Mouse (Mus musculus) liver, embryonic 15.5 days (tissue): ENCODE data around the gene Rhoc. TPM values are rescaled to one million over a fixed set of nuclear protein-coding genes. Genes with fewer than 3 reads are reported as not detected.
"Not testable (repeated sequence)": the region's sequence is repeated elsewhere in the genome, so short reads cannot be mapped to it uniquely, and the experiment has no call there.

Experiments
- ATAC-seq: fragments of 200-750 bp; cut with Nextera tagmentation; 2 replicates; pipeline ENCODE4 v1.8.0; 2017; ENCODE audit warnings: moderate number of reproducible peaks, mild to moderate bottlenecking, moderate library complexity; ENCODE audit not compliant: insufficient read depth
- H3K27ac ChIP-seq: fragments of 300-500 bp; sonication (generic); replicated peaks from 2 replicates; pipeline ENCODE4 v1.5.1; 2015; ENCODE audit warnings: mild to moderate bottlenecking, inconsistent platforms
- H3K27me3 ChIP-seq: fragments of 300-500 bp; sonication (generic); 2 replicates; pipeline ENCODE4 v1.6.1; 2015; ENCODE audit warnings: mild to moderate bottlenecking, inconsistent platforms
- H3K36me3 ChIP-seq: fragments of 300-500 bp; sonication (generic); replicated peaks from 2 replicates; pipeline ENCODE4 v1.6.1; 2015; ENCODE audit warnings: moderate library complexity, mild to moderate bottlenecking, inconsistent platforms
- H3K4me1 ChIP-seq: fragments of 300-500 bp; sonication (generic); replicated peaks from 2 replicates; pipeline ENCODE4 v1.6.1; 2015; ENCODE audit warnings: inconsistent platforms
- H3K4me2 ChIP-seq: fragments of 300-500 bp; sonication (generic); 2 replicates; pipeline ENCODE4 v1.6.1; 2015; ENCODE audit warnings: moderate library complexity, mild to moderate bottlenecking, inconsistent platforms
- H3K4me3 ChIP-seq: fragments of 300-500 bp; sonication (generic); replicated peaks from 2 replicates; pipeline ENCODE4 v1.5.1; 2015; ENCODE audit warnings: mild to moderate bottlenecking, inconsistent platforms
- H3K9ac ChIP-seq: fragments of 300-500 bp; sonication (generic); 2 replicates; pipeline ENCODE4 v1.6.1; 2015; ENCODE audit warnings: moderate library complexity, mild to moderate bottlenecking, inconsistent platforms
- H3K9me3 ChIP-seq: fragments of 300-500 bp; sonication (generic); replicated peaks from 2 replicates; pipeline ENCODE4 v1.6.1; 2016; ENCODE audit warnings: inconsistent platforms
- WGBS: fragments of 180-500 bp; shearing (Covaris S2); methylation state at CpG from one replicate; pipeline ENCODE4 v1.1.7; 2015; ENCODE audit warnings: mixed read lengths; ENCODE audit not compliant: insufficient replicate concordance; 5-methylcytosine and 5-hydroxymethylcytosine counted together
- polyA plus RNA-seq: library from polyadenylated mRNA; unstranded; fragments of >200 nt; fragmentation: Nextera tagmentation; extraction: Ambion mirVana; gene quantifications from 2 replicates; pipeline ENCODE4 v1.2.1, GENCODE M21; 2015

Gene Rhoc
- 20.5 and 21.5 TPM in 2 replicates for polyA plus RNA-seq

DNA sequence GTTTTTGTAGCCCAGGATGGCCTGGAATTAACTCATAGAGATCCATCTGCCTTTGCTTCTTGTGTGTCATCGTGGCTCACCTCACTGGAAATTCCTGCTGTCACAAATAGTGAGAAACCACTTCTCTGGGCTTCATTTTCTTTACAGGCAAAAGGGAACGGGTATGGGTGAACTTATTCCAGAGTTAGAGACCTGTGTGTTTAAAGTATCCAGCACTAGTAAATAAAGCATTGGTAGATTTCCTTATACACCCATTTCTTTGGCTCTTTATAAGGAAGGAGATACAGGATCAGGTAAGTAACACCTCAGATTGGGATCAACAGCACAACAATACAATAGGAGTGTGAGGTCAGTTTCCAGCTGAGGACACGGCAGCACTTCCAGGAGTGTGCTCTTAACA, at the start of gene Rhoc:
Gene Rhoc (plus strand): TSS at position 301 of the 400 bp plus-strand sequence.
- Histone ChIP-seq H3K27me3 (peaks cover 76% of the 10 kb centered on the region), H3K4me2 (peak within 1 kb of the TSS; percentile 67), H3K9ac (peak within 1 kb of the TSS; percentile 43), H3K4me3 (peak within 1 kb of the TSS; percentile 58), H3K9me3 (no peaks in the 10 kb centered on the region), H3K4me1 (peaks cover 18% of the 10 kb centered on the region), H3K36me3 (no peaks in the 10 kb centered on the region), H3K27ac (0 out of 2 replicates have a peak within 1 kb of the TSS, but pooled peaks have one; percentile 19)
- no peak; the same call in 1 of the 2 replicates for ATAC-seq
- whole genome bisulfite sequencing, result 44% methylated on average over 3 of the region's 3 CpGs

DNA sequence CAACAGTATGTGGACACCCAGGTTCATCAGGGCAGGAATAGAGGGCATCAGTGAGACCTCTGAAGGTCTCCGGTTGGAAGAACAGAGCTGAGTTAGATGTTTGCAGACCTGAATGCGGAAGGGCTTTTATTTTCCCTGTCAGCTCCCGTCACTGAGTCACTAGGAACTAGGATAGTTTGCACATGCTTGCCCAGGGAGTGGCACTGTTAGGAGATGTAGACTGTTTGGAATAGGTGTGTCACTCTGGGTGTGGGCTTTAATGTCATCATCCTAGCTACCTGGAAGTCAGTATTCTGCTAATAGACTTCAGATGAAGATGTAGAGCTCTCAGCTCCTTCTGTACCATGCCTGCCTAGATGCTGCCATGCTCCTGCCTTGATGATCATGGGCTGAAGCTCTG, 46.2 kb upstream of the Rhoc start:
- H3K27me3 ChIP-seq, result no peaks in the 10 kb centered on the region
- H3K27ac ChIP-seq, result no peak overlapping the region
- no peak for ATAC-seq

DNA sequence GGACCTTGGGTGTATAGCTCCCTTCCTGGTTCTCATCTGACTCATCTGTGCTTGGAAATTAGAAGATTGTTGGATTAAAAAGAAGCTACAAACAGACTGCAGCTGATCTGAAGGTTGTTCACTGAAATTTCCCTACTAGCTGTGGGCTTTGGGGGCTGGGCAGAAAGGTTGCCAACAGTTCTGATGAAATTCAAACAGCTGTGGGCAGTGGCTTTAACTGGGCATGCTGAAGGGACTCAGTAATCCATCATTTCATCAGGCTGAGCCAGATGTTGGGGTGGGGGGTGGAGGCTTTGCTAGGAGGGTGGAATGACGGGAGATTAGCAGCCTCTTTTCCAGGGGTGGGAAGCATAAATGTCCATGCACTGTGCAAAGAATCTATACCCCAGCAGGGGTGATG, 45.0 kb upstream of the Rhoc start:
- WGBS, result 39% methylated on average over 1 of the region's 1 CpGs
- Histone ChIP-seq H3K27ac (no peak overlapping the region), H3K9ac (no peak overlapping the region), H3K4me2 (no peak overlapping the region), H3K4me1 (no peaks in the 10 kb centered on the region), H3K4me3 (no peak overlapping the region), H3K36me3 (no peaks in the 10 kb centered on the region), H3K9me3 (no peaks in the 10 kb centered on the region), H3K27me3 (no peaks in the 10 kb centered on the region)
- ATAC-seq, result no peak

More for the DNA sequence above, 46.2 kb upstream of the Rhoc start:
- H3K9ac ChIP-seq, result no peak overlapping the region
- H3K36me3 ChIP-seq, result no peaks in the 10 kb centered on the region
- no peak overlapping the region for H3K4me2 ChIP-seq
- H3K4me1 ChIP-seq, result no peaks in the 10 kb centered on the region
- H3K4me3 ChIP-seq, result no peak overlapping the region
- WGBS, result 61% methylated on average over 3 of the region's 3 CpGs
- no peaks in the 10 kb centered on the region for H3K9me3 ChIP-seq

DNA sequence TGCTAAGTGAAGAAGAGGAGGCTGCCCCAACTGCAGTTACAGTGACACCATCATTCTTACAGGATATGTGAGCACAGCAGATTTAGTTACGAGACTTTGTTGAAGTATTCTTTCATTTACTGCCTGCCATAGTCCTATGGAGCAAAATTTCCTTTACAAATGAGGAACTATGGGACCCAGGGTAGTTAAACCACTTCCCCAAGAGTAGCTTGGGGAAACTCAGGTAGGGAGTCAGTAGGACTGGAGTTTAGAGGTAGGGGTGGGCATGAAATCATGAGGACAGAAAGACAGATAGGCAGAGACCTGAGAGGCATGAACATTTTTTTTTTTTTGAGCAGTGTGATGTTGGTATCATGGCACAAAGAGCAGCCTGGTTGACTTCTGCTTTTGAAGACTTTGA, 44.3 kb upstream of the Rhoc start:
- ATAC-seq, result no peak
- Histone ChIP-seq H3K36me3 (no peaks in the 10 kb centered on the region), H3K27ac (no peak overlapping the region), H3K9ac (no peak overlapping the region), H3K4me1 (no peaks in the 10 kb centered on the region), H3K4me2 (no peak overlapping the region), H3K9me3 (no peaks in the 10 kb centered on the region), H3K4me3 (no peak overlapping the region), H3K27me3 (no peaks in the 10 kb centered on the region)
- 17% methylated on average over 1 of the region's 1 CpGs for WGBS

DNA sequence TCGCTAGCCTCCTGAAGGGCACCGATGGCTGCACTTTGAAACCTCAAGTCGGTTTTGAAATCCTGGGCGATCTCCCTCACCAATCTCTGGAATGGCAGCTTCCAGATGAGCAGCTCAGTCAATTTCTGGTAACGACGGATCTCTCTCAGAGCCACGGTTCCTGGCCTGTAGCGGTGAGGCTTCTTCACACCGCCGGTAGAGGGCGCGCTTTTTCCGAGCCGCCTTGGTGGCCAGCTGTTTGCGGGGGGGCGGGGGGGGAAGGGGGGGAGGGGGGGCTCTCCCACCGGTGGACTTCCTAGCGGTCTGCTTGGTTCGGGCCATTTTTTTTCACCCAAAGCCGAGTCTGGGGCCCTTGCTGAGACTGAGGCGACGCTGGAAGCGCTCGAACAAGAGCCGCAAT, 35.3 kb upstream of the Rhoc start:
- not testable (repeated sequence) for H3K36me3 ChIP-seq, H3K9ac ChIP-seq, ATAC-seq, H3K27ac ChIP-seq, H3K9me3 ChIP-seq, H3K4me1 ChIP-seq, H3K4me3 ChIP-seq
- WGBS, result 16% methylated on average over 17 of the region's 25 CpGs
- Histone ChIP-seq H3K4me2 (peak overlapping the region; percentile 36; the same call in 1 of the 2 replicates), H3K27me3 (peaks cover 28% of the 10 kb centered on the region)

DNA sequence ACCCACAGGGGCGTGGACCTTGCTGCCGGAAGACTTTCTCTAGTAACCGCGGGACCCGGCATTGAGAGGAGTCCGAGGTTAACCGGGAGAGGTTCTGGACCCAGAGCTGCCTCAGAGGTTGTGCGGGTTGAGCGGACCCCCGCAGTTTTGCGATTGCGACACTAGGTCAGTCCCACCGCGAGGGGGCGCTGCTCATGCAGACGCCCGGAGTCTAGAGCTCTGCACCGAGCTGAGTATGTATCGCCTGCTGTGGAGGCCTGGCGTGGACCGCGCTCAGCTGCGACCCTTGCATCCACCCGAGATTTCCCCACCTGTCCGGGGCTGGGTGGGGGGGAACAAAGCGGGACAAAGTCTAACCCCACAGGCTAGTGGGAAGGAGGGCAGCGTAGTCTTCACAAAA, 29.8 kb upstream of the Rhoc start:
- peak overlapping the region; percentile 49; the same call in 1 of the 2 replicates for H3K9ac ChIP-seq
- no peak overlapping the region for H3K27ac ChIP-seq
- ATAC-seq, result peak; percentile 45; the same call in 1 of the 2 replicates
- H3K36me3 ChIP-seq, result no peaks in the 10 kb centered on the region
- peak overlapping the region; percentile 82 for H3K4me2 ChIP-seq
- peaks cover 41% of the 10 kb centered on the region for H3K27me3 ChIP-seq
- peaks cover 33% of the 10 kb centered on the region for H3K4me1 ChIP-seq
- H3K4me3 ChIP-seq, result peak overlapping the region; percentile 49
- 2% methylated on average over 27 of the region's 27 CpGs for whole genome bisulfite sequencing
- H3K9me3 ChIP-seq, result no peaks in the 10 kb centered on the region

DNA sequence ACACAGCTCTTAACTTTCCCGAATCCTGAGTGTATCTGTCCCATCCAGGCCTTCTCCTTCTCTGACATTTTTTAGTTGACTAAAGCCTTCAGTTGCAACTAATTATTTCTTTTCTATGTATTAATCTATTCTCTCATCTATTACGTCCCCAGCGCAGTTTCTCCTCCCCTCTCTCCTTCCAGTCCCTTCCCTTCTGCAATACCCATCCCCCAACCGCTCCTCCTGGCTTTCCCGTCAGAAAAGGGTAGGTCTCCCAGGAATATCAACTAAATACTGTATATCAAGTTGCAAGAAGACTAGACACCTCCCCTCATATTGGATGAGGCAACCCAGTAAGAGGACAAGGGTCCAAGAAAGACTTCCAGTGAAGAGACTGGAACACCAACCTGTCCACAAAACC, 29.3 kb upstream of the Rhoc start:
- H3K4me1 ChIP-seq, result peaks cover 38% of the 10 kb centered on the region
- peak overlapping the region; percentile 49; the same call in 1 of the 2 replicates for H3K9ac ChIP-seq
- H3K27ac ChIP-seq, result no peak overlapping the region
- peak overlapping the region; percentile 82 for H3K4me2 ChIP-seq
- WGBS, result 18% methylated on average over 5 of the region's 5 CpGs
- peak overlapping the region; percentile 49 for H3K4me3 ChIP-seq
- no peaks in the 10 kb centered on the region for H3K36me3 ChIP-seq
- ATAC-seq, result no peak
- H3K27me3 ChIP-seq, result peaks cover 37% of the 10 kb centered on the region
- no peaks in the 10 kb centered on the region for H3K9me3 ChIP-seq

DNA sequence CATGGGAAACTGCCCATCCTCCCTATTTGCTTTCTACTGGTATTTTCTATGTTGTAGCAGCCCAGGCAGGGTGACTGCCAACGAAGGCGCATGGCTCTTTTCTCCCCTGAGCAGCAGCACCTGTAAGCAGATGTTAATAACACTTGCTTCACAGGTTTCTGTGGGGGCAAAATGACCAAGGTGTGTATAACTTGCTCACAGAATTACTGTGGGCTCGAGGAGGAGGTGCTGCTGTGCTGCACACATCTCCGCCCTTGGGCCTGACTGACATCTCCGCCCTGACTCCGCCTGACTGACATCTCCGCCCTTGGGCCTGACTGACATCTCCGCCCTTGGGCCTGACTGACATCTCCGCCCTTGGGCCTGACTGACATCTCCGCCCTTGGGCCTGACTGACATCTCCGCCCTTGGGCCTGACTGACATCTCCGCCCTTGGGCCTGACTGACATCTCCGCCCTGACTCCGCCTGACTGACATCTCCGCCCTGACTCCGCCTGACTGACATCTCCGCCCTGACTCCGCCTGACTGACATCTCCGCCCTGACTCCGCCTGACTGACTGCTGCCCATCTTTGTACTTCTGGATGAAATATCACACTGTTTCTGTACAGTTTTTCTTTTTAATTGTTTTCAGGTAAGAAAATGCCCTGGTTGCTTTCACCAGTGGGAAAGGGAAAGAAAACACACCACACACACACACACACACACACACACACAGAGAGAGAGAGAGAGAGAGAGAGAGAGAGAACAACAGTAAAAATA, 25.9 kb upstream of the Rhoc start:
- H3K9ac ChIP-seq, H3K9me3 ChIP-seq, H3K36me3 ChIP-seq: not testable (repeated sequence)
- H3K27me3 ChIP-seq, result peaks cover 27% of the 10 kb centered on the region
- H3K4me1 ChIP-seq, result peaks cover 38% of the 10 kb centered on the region
- H3K27ac ChIP-seq, result peak overlapping the region; percentile 83
- WGBS, result 11% methylated on average over 20 of the region's 20 CpGs
- peak overlapping the region; percentile 66 for H3K4me2 ChIP-seq
- ATAC-seq, result peak; percentile 73
- H3K4me3 ChIP-seq, result peak overlapping the region; percentile 25

DNA sequence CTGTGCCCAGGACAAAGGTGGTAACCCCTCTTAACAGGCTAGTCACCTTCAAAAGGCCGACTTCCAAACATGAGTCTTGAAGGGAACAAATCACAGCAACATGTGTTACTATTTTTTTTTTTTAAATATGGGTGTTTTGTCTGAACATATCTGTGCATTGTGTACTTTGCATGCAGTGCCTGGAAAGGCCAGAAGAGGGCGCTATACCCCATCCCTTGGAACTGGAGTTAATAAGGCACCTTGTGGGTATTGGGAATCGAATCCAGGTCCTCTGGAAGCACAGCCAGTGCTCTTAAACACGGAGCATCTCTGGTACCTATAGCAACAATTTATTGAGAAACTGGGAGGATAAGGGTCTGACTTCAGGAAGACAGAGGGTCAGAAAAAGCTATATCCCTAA, 23.2 kb upstream of the Rhoc start:
- no peak for ATAC-seq
- H3K9ac ChIP-seq, result no peak overlapping the region
- H3K4me1 ChIP-seq, result peaks cover 35% of the 10 kb centered on the region
- peaks cover 4% of the 10 kb centered on the region; the same call in 1 of the 2 replicates for H3K27me3 ChIP-seq
- no peak overlapping the region for H3K27ac ChIP-seq
- H3K9me3 ChIP-seq, result no peaks in the 10 kb centered on the region
- no peak overlapping the region for H3K4me3 ChIP-seq
- H3K4me2 ChIP-seq, result no peak overlapping the region
- no peaks in the 10 kb centered on the region for H3K36me3 ChIP-seq
- WGBS, result 10% methylated on average over 4 of the region's 4 CpGs

DNA sequence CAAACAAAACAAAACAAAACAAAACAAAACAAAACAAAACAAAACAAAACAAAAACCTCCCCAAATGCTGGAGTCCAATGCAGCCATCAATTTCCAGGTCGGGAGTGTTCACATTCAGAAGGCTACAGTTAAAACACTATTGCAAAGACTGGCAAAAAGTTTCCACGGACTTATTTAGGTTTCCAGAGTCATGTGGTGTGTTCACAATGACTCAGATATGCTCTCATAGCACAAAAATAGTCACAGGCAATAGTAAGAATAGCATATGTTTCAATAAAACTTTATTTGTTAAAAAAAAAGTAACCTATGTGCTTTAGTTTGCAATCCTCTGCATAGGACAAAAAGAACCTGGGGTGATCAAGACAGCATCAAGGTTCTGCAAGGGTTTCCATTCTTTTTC, 21.0 kb upstream of the Rhoc start:
- Histone ChIP-seq H3K4me1 (peaks cover 24% of the 10 kb centered on the region), H3K27ac (no peak overlapping the region), H3K36me3 (no peaks in the 10 kb centered on the region), H3K9me3 (no peaks in the 10 kb centered on the region), H3K4me3 (no peak overlapping the region), H3K4me2 (no peak overlapping the region), H3K9ac (no peak overlapping the region), H3K27me3 (peaks cover 4% of the 10 kb centered on the region)
- WGBS, result 42% methylated on average over 2 of the region's 2 CpGs
- ATAC-seq, result no peak

DNA sequence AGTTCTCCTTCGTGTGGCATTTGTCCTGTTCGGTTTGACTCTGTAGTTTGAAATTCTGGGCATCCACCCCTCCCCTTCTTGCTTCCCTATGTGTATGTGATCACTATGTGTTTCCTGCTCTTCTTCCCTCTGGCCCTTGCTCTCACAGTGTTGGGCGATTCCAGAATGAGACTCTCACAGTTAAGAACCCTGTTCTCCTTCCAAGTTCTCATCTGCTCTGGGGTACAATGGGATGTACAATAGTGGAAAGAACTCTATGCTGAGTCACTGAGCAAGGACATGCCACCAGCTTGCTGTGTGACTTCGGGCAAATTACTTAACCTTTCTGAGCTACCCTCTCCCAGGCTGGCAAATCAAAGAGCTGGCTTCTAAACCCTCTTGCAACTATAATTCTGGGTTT, 20.5 kb upstream of the Rhoc start:
- Histone ChIP-seq H3K27me3 (peaks cover 8% of the 10 kb centered on the region), H3K4me1 (peaks cover 21% of the 10 kb centered on the region), H3K36me3 (no peaks in the 10 kb centered on the region), H3K4me2 (no peak overlapping the region), H3K9ac (no peak overlapping the region), H3K4me3 (no peak overlapping the region), H3K27ac (no peak overlapping the region), H3K9me3 (no peaks in the 10 kb centered on the region)
- WGBS, result 53% methylated on average over 4 of the region's 4 CpGs
- no peak for ATAC-seq
